Mouse (Mus musculus) adrenal gland, adult 18-20 months (tissue): Measurements from ENCODE around the gene Tbc1d10a. TPM values are rescaled to one million over a fixed set of nuclear protein-coding genes. Genes with fewer than 3 reads are reported as not detected.

ENCODE experiments used
- DNase-seq, 2 experiments: peaks; one replicate each; pipeline ENCODE4 v3.0.0; 2021 to 2022; ENCODE audit warnings: low spot score in 2 of 2
- microRNA-seq, 2 experiments: library from miRNA; unstranded; fragments of <30 nt; microRNA quantifications; one replicate each; pipeline ENCODE4 v1.2.0; 2021; ENCODE audit warnings: borderline number of aligned reads in 2 of 2
- total RNA-seq, 2 experiments: library from RNA; stranded (reverse); gene quantifications; 1 replicate in 1 of 2; 2 replicates in 1 of 2; pipeline ENCODE4 v1.2.3; 2021

Tbc1d10a gene
- total RNA-seq, 2 experiments from 2014 or later: 14.8 to 23.3 TPM

- no peak for DNase-seq
Measured at GRCm38 (mm10) chr11:4262847-4263246, 76.3 kb downstream of the Tbc1d10a start.

DNA sequence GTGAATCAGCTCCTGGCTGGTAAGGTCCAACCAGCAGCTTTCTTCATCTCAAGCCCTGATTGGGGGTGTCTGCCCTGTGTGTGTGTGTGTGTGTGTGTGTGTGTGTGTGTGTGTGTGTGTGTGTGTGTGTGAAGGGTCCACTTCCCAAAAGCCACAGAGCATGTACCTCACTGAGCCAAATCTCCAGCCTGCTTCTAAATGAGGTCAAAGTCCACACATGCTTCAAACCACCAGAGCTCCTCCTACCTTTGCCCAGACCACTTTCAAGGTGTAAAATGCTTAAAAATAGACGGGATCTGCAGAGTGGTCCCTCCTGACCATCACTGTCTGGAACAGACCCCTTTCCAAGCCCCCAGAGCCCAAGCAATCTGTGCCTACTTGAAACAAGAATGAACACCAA, 76.7 kb downstream of the Tbc1d10a start:
- DNase-seq: no peak

DNA sequence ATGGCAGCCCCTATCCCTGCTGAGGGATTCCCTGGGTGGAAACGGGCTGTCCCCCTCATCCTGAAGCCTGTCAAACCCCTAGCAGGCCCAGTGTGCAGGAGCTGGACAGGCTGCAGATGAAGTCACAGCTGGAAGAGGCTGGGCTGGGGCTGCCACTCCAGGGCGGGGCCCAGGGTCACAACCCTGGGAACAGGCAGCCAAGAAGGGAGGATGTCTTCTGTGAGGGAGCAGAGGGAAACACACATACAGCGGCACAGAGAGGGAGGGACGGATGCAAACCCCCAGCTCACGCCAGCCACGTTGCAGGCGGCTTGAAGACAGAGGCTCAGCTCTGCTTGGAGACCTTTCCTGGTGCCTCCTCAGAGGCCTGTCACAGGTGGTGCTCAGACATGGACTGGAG, 77.5 kb downstream of the Tbc1d10a start:
- no peak for DNase-seq

Small RNA genes lying within 50 kb of the gene (microRNA-seq; reads per million reads assigned to microRNA genes)
- 1.4 to 3.1 reads per million in 2 experiments for gene Mir3060

Other genes starting within 250 kb of the Tbc1d10a start
- gene Pes1, start 222.8 kb upstream of the Tbc1d10a start, total RNA-seq: 10 to 100 TPM; 52.4 to 55.6 TPM
- not detected for gene 4930556J24Rik, start 210.0 kb upstream of the Tbc1d10a start, total RNA-seq
- gene Gal3st1, start 203.2 kb upstream of the Tbc1d10a start, total RNA-seq: not detected
- gene Sec14l4, start 155.3 kb upstream of the Tbc1d10a start, total RNA-seq: 1 to 10 TPM; 5.6 to 6.5 TPM
- gene Sec14l3, start 121.9 kb upstream of the Tbc1d10a start, total RNA-seq: not detected
- 10 to 100 TPM; 23.5 to 30.9 TPM for gene Mtfp1, start 91.3 kb upstream of the Tbc1d10a start, total RNA-seq
- 1 to 10 TPM; 1.5 to 1.7 TPM for gene Sec14l2, start 63.4 kb upstream of the Tbc1d10a start, total RNA-seq
- 10 to 100 TPM; 22.7 to 23.7 TPM for gene Rnf215, start 51.6 kb upstream of the Tbc1d10a start, total RNA-seq
- gene Ccdc157, start 26.5 kb upstream of the Tbc1d10a start, total RNA-seq: 10 to 100 TPM; 10.8 to 12.5 TPM
- gene Sf3a1, start 26.4 kb upstream of the Tbc1d10a start, total RNA-seq: 10 to 100 TPM; 50.3 to 59.9 TPM
- gene Castor1, start 31.4 kb downstream of the Tbc1d10a start, total RNA-seq: 1 to 10 TPM; 3.0 to 5.1 TPM
- under 1 TPM in 1 of 2 experiments, not detected in 1; 0.16 TPM for gene Osm, start 49.6 kb downstream of the Tbc1d10a start, total RNA-seq
- gene Lif, start 70.8 kb downstream of the Tbc1d10a start, total RNA-seq: under 1 TPM; 0.07 to 0.86 TPM